Mouse (Mus musculus) pancreas, adult 10 weeks (tissue): ENCODE data around the gene Srms. TPM values are rescaled to one million over a fixed set of nuclear protein-coding genes. Genes with fewer than 3 reads are reported as not detected.

Experiments
- polyA plus RNA-seq: library from polyadenylated mRNA; stranded (reverse); fragments of 350-450 nt; fragmentation: Illumina TruSeq; extraction: RNeasy Lipid Tissue Mini Kit (QIAGEN cat#74804); gene quantifications from one replicate; pipeline ENCODE4 v1.2.3, GENCODE M21; 2015; ENCODE audit warnings: low read depth, low replicate concordance; ENCODE audit not compliant: insufficient read depth

The Srms gene
- polyA plus RNA-seq: not detected

GRCm38 (mm10) chr2:181213021-181213445, at the start of gene Srms:
Srms (minus strand) TSS chr2:181213185.

DNA sequence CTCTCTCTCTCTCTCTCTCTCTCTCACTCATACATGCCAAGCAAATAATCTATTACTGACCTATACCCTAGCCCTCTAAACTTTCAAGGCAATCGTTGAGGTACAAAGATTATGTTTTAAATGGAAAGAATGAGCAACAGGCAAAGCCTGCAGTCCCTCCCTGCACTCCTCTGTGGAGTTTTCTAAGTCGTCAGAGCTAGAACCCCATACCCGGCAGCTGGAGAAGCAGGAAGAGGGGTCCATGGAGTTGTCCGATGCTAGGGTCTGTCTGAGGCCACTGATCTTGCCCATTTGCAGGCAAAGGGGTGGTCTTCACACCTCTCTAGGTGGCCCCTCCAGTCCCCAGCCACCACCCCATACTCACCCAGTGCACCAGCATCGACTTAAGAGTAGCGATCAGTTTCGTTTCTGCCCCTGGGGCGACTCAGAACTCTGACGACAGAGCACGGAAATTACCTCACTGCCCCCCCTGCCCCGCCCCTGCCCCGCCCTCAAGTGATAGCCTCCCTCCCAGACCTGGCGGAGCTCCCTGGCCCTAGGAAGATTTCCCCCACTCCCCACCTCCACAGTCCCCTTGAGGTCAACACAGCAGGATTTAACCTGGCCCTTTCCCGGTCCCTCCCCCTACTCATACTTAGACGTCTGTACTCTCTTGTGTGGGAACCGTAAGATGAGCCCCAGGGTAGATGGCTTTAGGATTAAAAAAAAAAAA, 28.8 kb upstream of the Srms start, which contains the start of gene Helz2:
Helz2 (minus strand) TSS at position 426 of the 712 bp plus-strand sequence.

GRCm38 (mm10) chr2:181219538-181220216, 6.7 kb upstream of the Srms start, which contains the start of gene Fndc11:
Fndc11 (plus strand) TSS chr2:181220013.

GRCm38 (mm10) chr2:181202422-181202821, 10.6 kb downstream of the Srms start, which contains the start of gene Ptk6:
Ptk6 (minus strand) TSS chr2:181202789.

DNA sequence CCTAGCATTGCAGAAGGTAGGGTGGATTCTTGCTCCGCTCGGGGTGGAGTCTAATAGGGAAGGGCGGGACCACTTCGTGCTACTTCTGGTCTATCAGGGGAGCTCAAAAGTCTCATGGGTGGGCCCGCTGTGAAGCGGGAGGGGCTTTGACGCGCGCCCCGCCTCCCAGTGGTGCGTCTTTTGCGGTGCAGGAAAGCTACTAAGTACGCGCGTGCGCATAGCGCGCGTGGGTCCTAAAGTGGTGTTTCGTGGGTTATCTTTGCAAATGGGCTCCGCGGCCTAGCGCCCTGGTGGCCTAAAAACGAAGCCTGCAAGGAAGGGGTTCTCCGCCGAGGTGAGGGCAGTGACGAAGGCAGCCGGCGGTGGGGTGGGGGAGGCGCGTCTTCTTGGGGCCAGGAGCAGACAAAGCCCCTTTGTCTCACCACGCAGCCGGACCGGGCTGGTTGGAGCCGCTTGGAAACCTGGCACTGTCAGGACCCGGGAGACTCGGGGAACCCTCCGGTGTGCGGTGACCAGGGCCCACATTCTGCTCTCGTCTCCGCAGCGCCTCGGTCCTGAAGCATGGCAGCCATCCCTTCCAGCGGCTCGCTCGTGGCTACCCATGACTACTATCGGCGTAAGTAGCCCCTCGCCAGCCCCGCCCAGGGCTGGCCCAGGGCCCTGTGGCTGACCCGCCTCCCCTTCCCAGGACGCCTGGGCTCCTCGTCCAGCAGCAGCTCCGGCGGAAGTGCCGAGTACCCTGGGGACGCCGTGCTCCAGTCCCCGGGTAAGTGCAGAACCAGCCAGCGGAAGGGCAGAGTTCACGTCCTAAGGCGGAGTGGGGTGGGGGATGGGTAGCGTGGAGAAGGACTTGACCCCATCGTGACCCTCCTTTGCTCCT, 25.6 kb downstream of the Srms start, which contains the start of gene Ppdpf:
Ppdpf (plus strand) TSS at position 127 of the 880 bp plus-strand sequence.

DNA sequence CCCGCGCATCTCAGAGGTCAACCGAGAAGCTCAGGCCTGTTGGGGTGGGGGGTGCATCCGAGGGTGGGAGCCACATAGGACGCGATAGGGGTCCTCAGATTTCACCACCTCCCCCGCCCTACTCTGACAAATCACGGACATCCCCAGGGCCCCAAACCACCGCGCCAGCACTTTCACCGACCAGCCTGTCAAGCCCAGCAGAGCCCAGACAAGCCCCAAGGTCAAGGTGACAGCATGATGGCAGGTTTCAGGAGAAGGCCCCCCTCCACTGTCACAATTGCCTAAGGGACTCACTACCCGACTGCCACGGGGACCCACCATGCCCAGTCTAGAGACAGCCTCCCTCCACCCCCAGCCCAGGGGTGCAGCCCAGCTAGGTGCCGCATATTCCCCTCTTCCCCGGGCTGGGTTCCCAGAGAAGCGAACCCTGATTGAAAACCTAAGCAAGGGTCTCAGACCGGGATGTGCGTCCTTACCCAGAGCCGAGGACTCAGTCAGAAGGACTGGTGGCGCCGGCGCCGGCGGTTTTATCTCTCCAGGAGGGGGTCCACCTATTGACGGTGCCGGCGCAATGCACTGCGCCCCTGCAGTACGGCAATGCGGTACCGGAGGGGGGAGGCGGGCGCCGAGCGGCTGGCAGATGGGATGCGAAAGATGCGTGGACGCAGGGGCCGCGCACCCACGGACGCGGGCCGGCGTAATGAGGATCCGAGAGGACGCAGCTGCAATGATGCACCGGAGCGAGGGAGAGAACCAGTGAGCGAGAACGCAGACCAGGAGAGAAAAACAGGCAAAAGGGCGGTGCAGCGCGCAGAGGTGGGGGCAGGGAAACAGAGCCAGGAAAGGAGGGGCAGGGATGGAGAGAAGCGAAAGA, 56.5 kb downstream of the Srms start, which contains the start of gene Eef1a2:
Eef1a2 (minus strand) TSS at position 767 of the 874 bp plus-strand sequence.

Other genes starting within 250 kb of the Srms start
- gene Arfgap1, start 246.0 kb downstream of the Srms start, polyA plus RNA-seq: 28.2 TPM
- 3.2 TPM for gene Col20a1, start 226.7 kb downstream of the Srms start, polyA plus RNA-seq
- gene Chrna4, start 169.6 kb downstream of the Srms start, polyA plus RNA-seq: not detected
- 0.20 TPM for gene Kcnq2, start 77.9 kb downstream of the Srms start, polyA plus RNA-seq
- gene Eef1a2, start 56.2 kb downstream of the Srms start, polyA plus RNA-seq: 1.8 TPM
- 43.4 TPM for gene Ppdpf, start 25.9 kb downstream of the Srms start, polyA plus RNA-seq
- 0.22 TPM for gene Ptk6, start 10.4 kb downstream of the Srms start, polyA plus RNA-seq
- not detected for gene Fndc11, start 6.8 kb upstream of the Srms start, polyA plus RNA-seq
- gene Helz2, start 28.8 kb upstream of the Srms start, polyA plus RNA-seq: 6.5 TPM
- 11.1 TPM for gene Gmeb2, start 74.8 kb upstream of the Srms start, polyA plus RNA-seq
- gene Stmn3, start 101.3 kb upstream of the Srms start, polyA plus RNA-seq: 2.3 TPM
- 12.2 TPM for gene Rtel1, start 106.6 kb upstream of the Srms start, polyA plus RNA-seq
- gene Zgpat, start 151.7 kb upstream of the Srms start, polyA plus RNA-seq: 10.8 TPM
- 23.0 TPM for gene Arfrp1, start 152.2 kb upstream of the Srms start, polyA plus RNA-seq
- 31.4 TPM for gene Lime1, start 166.9 kb upstream of the Srms start, polyA plus RNA-seq
- gene Zbtb46, start 246.2 kb upstream of the Srms start, polyA plus RNA-seq: 5.8 TPM